Mouse (Mus musculus) embryonic facial prominence, embryonic 12.5 days (tissue): ENCODE results near the gene Ddx27. TPM values are rescaled to one million over a fixed set of nuclear protein-coding genes. Genes with fewer than 3 reads are reported as not detected.
A peak's percentile ranks its signal among the peaks of the same experiment; 100 is the strongest.

ENCODE experiments used
- ATAC-seq: fragments of 200-750 bp; cut with Nextera tagmentation; 2 replicates; pipeline ENCODE4 v1.8.0; 2017; ENCODE audit not compliant: insufficient number of reproducible peaks, insufficient read depth, low FRiP score, low TSS enrichment
- H3K27ac ChIP-seq: fragments of 300-500 bp; sonication (generic); 2 replicates; pipeline ENCODE4 v1.5.1; 2016; ENCODE audit warnings: mild to moderate bottlenecking
- H3K27me3 ChIP-seq: fragments of 300-500 bp; sonication (generic); 2 replicates; pipeline ENCODE4 v1.6.1; 2016; ENCODE audit warnings: mild to moderate bottlenecking, moderate library complexity
- H3K36me3 ChIP-seq: fragments of 300-500 bp; sonication (generic); 2 replicates; pipeline ENCODE4 v1.6.1; 2016; ENCODE audit warnings: mild to moderate bottlenecking
- H3K4me1 ChIP-seq: fragments of 300-500 bp; sonication (generic); 2 replicates; pipeline ENCODE4 v1.6.1; 2016
- H3K4me2 ChIP-seq: fragments of 300-500 bp; sonication (generic); replicated peaks from 2 replicates; pipeline ENCODE4 v1.6.1; 2016; ENCODE audit warnings: mild to moderate bottlenecking, moderate library complexity
- H3K4me3 ChIP-seq: fragments of 300-500 bp; sonication (generic); 2 replicates; pipeline ENCODE4 v1.5.1; 2016; ENCODE audit warnings: mild to moderate bottlenecking
- H3K9ac ChIP-seq: fragments of 300-500 bp; sonication (generic); 2 replicates; pipeline ENCODE4 v1.6.1; 2016; ENCODE audit warnings: mild to moderate bottlenecking, moderate library complexity
- H3K9me3 ChIP-seq: fragments of 300-500 bp; sonication (generic); 2 replicates; pipeline ENCODE4 v1.6.1; 2016; ENCODE audit warnings: mild to moderate bottlenecking, moderate library complexity
- WGBS: fragments of 180-500 bp; shearing (Covaris S2); methylation state at CpG from one replicate; pipeline ENCODE4 v1.1.7; 2016; 5-methylcytosine and 5-hydroxymethylcytosine counted together
- polyA plus RNA-seq: library from polyadenylated mRNA; unstranded; fragments of >200 nt; fragmentation: Nextera tagmentation; extraction: Ambion mirVana; gene quantifications from 2 replicates; pipeline ENCODE4 v1.2.1, GENCODE M21; 2016

The Ddx27 gene
- polyA plus RNA-seq, 1 experiment from 2014 or later, result 60.2 TPM

- Histone ChIP-seq H3K9me3 (no peaks in the 10 kb centered on the region), H3K4me3 (no peak overlapping the region), H3K9ac (no peak overlapping the region), H3K4me1 (no peaks in the 10 kb centered on the region), H3K27ac (no peak overlapping the region), H3K4me2 (no peak overlapping the region), H3K36me3 (peaks cover 95% of the 10 kb centered on the region), H3K27me3 (no peaks in the 10 kb centered on the region)
- ATAC-seq, result no peak
- 95% methylated on average over 12 of the region's 12 CpGs for WGBS
These were observed 22.7 kb downstream of the Ddx27 start for GRCm38 (mm10) chr2:167037710-167038109.

- Histone ChIP-seq H3K4me3 (no peak overlapping the region), H3K36me3 (peaks cover 98% of the 10 kb centered on the region), H3K4me2 (no peak overlapping the region), H3K27me3 (no peaks in the 10 kb centered on the region), H3K9me3 (no peaks in the 10 kb centered on the region), H3K4me1 (no peaks in the 10 kb centered on the region), H3K9ac (no peak overlapping the region), H3K27ac (no peak overlapping the region)
- ATAC-seq, result no peak
- WGBS, result 88% methylated on average over 6 of the region's 6 CpGs
These were observed 23.3 kb downstream of the Ddx27 start for GRCm38 (mm10) chr2:167038297-167038696.

DNA sequence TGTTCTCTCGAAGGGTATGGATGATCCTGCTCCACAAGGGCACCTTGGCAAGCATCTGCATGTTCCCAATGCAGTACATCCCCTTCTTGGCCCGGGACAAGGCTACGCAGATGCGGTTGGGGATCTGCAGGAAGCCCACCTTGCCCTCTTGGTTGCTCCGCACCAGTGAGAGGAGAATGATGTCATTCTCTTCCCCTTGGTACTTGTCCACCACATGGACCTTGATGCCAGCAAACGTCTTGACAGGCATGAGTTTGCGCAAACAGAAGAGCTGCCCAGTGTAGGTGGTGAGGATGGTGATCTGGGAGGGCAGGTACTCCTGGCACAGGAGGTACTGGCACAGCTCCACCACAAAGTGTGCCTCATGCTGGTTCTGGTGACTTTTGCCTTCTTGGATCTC lies 23.7 kb downstream of the Ddx27 start:
- no peak for ATAC-seq
- Histone ChIP-seq H3K4me3 (no peak overlapping the region), H3K4me1 (no peaks in the 10 kb centered on the region), H3K9ac (no peak overlapping the region), H3K27me3 (no peaks in the 10 kb centered on the region), H3K27ac (no peak overlapping the region), H3K4me2 (no peak overlapping the region), H3K9me3 (no peaks in the 10 kb centered on the region), H3K36me3 (peaks cover 97% of the 10 kb centered on the region)
- 92% methylated on average over 7 of the region's 7 CpGs for WGBS

DNA sequence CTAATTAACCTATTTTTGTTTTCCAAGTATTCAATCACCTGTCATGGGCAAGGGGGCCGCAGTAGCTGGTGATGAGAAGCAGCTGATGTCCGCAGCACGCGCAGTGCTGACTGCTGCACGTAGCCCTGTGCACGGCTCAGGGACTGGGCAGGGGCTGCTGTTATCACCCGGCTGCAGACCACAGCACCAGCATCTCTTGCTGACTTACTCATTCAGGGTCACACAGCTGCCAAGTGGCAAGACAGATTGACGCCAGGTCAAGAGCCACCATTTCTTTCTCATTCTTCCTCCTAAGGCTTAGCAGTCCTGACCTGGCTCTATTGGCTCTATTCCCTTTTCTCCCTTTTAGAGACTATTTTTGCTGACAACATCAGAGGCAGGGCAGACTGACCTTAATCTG lies 24.4 kb downstream of the Ddx27 start:
- no peak for ATAC-seq
- WGBS, result 92% methylated on average over 8 of the region's 8 CpGs
- no peak overlapping the region for H3K9ac ChIP-seq

GRCm38 (mm10) chr2:167043400-167044121 lies 28.6 kb downstream of the Ddx27 start:
- no peaks in the 10 kb centered on the region for H3K27me3 ChIP-seq
- no peaks in the 10 kb centered on the region for H3K9me3 ChIP-seq
- no peaks in the 10 kb centered on the region for H3K4me1 ChIP-seq
- H3K4me3 ChIP-seq, result no peak overlapping the region
- no peak overlapping the region for H3K4me2 ChIP-seq
- no peak for ATAC-seq
- H3K27ac ChIP-seq, result no peak overlapping the region
- 89% methylated on average over 12 of the region's 12 CpGs for WGBS
- H3K9ac ChIP-seq, result no peak overlapping the region
- H3K36me3 ChIP-seq, result peaks cover 88% of the 10 kb centered on the region

More for the DNA sequence above, 24.4 kb downstream of the Ddx27 start:
- H3K27ac ChIP-seq, result no peak overlapping the region
- H3K4me3 ChIP-seq, result no peak overlapping the region
- peaks cover 96% of the 10 kb centered on the region for H3K36me3 ChIP-seq
- H3K9me3 ChIP-seq, result no peaks in the 10 kb centered on the region
- H3K27me3 ChIP-seq, result no peaks in the 10 kb centered on the region
- no peak overlapping the region for H3K4me2 ChIP-seq
- H3K4me1 ChIP-seq, result no peaks in the 10 kb centered on the region

GRCm38 (mm10) chr2:167048223-167048622 lies 33.2 kb downstream of the Ddx27 start:
- 93% methylated on average over 10 of the region's 10 CpGs for WGBS
- peaks cover 78% of the 10 kb centered on the region for H3K36me3 ChIP-seq
- ATAC-seq, result no peak
- no peak overlapping the region for H3K4me3 ChIP-seq
- H3K27ac ChIP-seq, result no peak overlapping the region
- H3K27me3 ChIP-seq, result no peaks in the 10 kb centered on the region
- H3K9ac ChIP-seq, result no peak overlapping the region
- H3K9me3 ChIP-seq, result no peaks in the 10 kb centered on the region
- H3K4me2 ChIP-seq, result no peak overlapping the region
- H3K4me1 ChIP-seq, result no peaks in the 10 kb centered on the region

DNA sequence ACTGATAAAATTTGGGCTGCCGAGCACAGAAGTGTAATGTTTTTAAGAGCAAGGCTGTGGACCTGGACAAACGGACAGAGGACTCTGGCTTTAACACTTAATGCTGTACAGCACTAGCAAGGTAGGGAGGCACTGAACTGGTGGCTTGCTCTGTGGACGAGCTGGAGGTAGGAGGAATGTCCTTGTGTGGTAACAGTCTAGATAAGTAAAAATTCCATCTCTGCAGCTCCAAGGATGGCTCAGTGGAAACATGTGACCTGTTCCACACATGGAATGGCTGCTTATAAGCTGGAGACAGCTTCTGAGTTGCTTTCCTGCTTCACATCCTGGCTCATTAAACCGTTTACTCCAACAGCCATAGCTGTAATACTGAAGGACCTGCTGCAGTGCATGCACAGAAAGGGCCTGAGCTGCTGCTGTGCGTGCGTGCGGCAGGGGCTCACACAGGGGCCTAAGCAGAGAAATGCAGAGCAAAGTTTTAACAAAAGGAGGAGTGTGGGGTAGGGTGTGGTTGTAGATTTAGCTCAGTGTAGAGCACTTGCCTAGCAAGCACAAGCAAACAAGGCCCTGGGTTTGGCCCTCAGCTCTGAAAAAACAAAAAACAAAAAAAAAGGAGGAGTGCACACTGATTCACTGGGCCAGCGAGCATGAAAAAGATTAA lies 33.8 kb downstream of the Ddx27 start:
- peaks cover 73% of the 10 kb centered on the region for H3K36me3 ChIP-seq
- no peaks in the 10 kb centered on the region for H3K27me3 ChIP-seq
- H3K27ac ChIP-seq, result no peak overlapping the region
- no peaks in the 10 kb centered on the region for H3K4me1 ChIP-seq
- no peak for ATAC-seq
- no peak overlapping the region for H3K4me3 ChIP-seq
- H3K9me3 ChIP-seq, result no peaks in the 10 kb centered on the region
- H3K4me2 ChIP-seq, result no peak overlapping the region
- 89% methylated on average over 8 of the region's 8 CpGs for WGBS
- H3K9ac ChIP-seq, result no peak overlapping the region

- Histone ChIP-seq H3K9me3 (no peaks in the 10 kb centered on the region), H3K27me3 (no peaks in the 10 kb centered on the region), H3K9ac (no peak overlapping the region), H3K36me3 (peaks cover 75% of the 10 kb centered on the region), H3K4me1 (no peaks in the 10 kb centered on the region), H3K27ac (0 out of 2 replicates have a peak overlapping the region, but pooled peaks have one; percentile 17), H3K4me2 (no peak overlapping the region), H3K4me3 (no peak overlapping the region)
- WGBS, result 79% methylated on average over 9 of the region's 9 CpGs
- no peak for ATAC-seq
These were observed 38.3 kb downstream of the Ddx27 start for GRCm38 (mm10) chr2:167053127-167053844.

- H3K4me2 ChIP-seq, result no peak overlapping the region
- H3K36me3 ChIP-seq, result peaks cover 62% of the 10 kb centered on the region
- no peaks in the 10 kb centered on the region for H3K9me3 ChIP-seq
- no peaks in the 10 kb centered on the region for H3K27me3 ChIP-seq
- no peak overlapping the region for H3K4me3 ChIP-seq
- H3K9ac ChIP-seq, result no peak overlapping the region
- no peak for ATAC-seq
- 92% methylated on average over 15 of the region's 15 CpGs for WGBS
- H3K27ac ChIP-seq, result no peak overlapping the region
- peaks cover 9% of the 10 kb centered on the region; the same call in 1 of the 2 replicates for H3K4me1 ChIP-seq
These were observed 40.4 kb downstream of the Ddx27 start for GRCm38 (mm10) chr2:167055386-167055785.

- Histone ChIP-seq H3K4me2 (no peak overlapping the region), H3K4me3 (no peak overlapping the region), H3K9ac (no peak overlapping the region), H3K9me3 (no peaks in the 10 kb centered on the region), H3K27ac (no peak overlapping the region), H3K4me1 (peaks cover 12% of the 10 kb centered on the region), H3K27me3 (no peaks in the 10 kb centered on the region), H3K36me3 (peaks cover 57% of the 10 kb centered on the region)
- ATAC-seq, result no peak
- WGBS, result 94% methylated on average over 15 of the region's 15 CpGs
These were observed 41.4 kb downstream of the Ddx27 start for GRCm38 (mm10) chr2:167056210-167056941.

GRCm38 (mm10) chr2:167056942-167057323 lies 41.9 kb downstream of the Ddx27 start:
- WGBS, result 93% methylated on average over 5 of the region's 5 CpGs

More at GRCm38 (mm10) chr2:167056942-167057323, 41.9 kb downstream of the Ddx27 start:
- no peak overlapping the region for H3K9ac ChIP-seq
- H3K27ac ChIP-seq, result no peak overlapping the region
- H3K4me1 ChIP-seq, result peaks cover 17% of the 10 kb centered on the region
- H3K36me3 ChIP-seq, result peaks cover 52% of the 10 kb centered on the region
- no peaks in the 10 kb centered on the region for H3K9me3 ChIP-seq
- H3K4me2 ChIP-seq, result no peak overlapping the region
- H3K27me3 ChIP-seq, result no peaks in the 10 kb centered on the region
- no peak for ATAC-seq
- no peak overlapping the region for H3K4me3 ChIP-seq
